Mouse (Mus musculus) hindbrain, postnatal 0 days (tissue): ENCODE data around the gene Cd3d. TPM values are rescaled to one million over a fixed set of nuclear protein-coding genes. Genes with fewer than 3 reads are reported as not detected.

Source experiments
- ATAC-seq: fragments of 200-750 bp; cut with Nextera tagmentation; 2 replicates; pipeline ENCODE4 v1.8.0; 2017; ENCODE audit warnings: mild to moderate bottlenecking, moderate TSS enrichment, moderate library complexity
- DNase-seq: peaks from one replicate; pipeline ENCODE4 v3.0.0-alpha.2; 2015; ENCODE audit warnings: low spot score
- H3K27ac ChIP-seq: fragments of 300-500 bp; sonication (generic); 2 replicates; pipeline ENCODE4 v1.5.1; 2014; ENCODE audit warnings: mild to moderate bottlenecking
- H3K27me3 ChIP-seq: fragments of 300-500 bp; sonication (generic); 2 replicates; pipeline ENCODE4 v1.6.1; 2014; ENCODE audit warnings: low read length, mixed read lengths; ENCODE audit not compliant: insufficient read depth
- H3K36me3 ChIP-seq: fragments of 300-500 bp; sonication (generic); 2 replicates; pipeline ENCODE4 v1.6.1; 2014; ENCODE audit warnings: low read length, mixed read lengths; ENCODE audit not compliant: insufficient read depth
- H3K4me1 ChIP-seq: fragments of 300-500 bp; sonication (generic); 2 replicates; pipeline ENCODE4 v1.6.1; 2014; ENCODE audit warnings: antibody characterized with exemption, low read length, mixed read lengths; ENCODE audit not compliant: insufficient read depth
- H3K4me2 ChIP-seq: fragments of 300-500 bp; sonication (generic); 2 replicates; pipeline ENCODE4 v1.6.1; 2014; ENCODE audit warnings: low read depth, mild to moderate bottlenecking, low read length, moderate library complexity, mixed read lengths
- H3K4me3 ChIP-seq: fragments of 300-500 bp; sonication (generic); 2 replicates; pipeline ENCODE4 v1.5.1; 2014; ENCODE audit warnings: low read length
- H3K9ac ChIP-seq: fragments of 300-500 bp; sonication (generic); replicated peaks from 2 replicates; pipeline ENCODE4 v1.6.1; 2014; ENCODE audit warnings: mild to moderate bottlenecking, low read length, moderate library complexity, mixed read lengths
- H3K9me3 ChIP-seq: fragments of 300-500 bp; sonication (generic); 2 replicates; pipeline ENCODE4 v1.6.1; 2016; ENCODE audit warnings: low read length, mixed read lengths
- CTCF ChIP-seq: IDR thresholded peaks from 2 replicates; pipeline ENCODE4 v1.5.1; 2016; ENCODE audit warnings: antibody characterized with exemption, control low read depth, low read depth
- WGBS: fragments of 180-500 bp; shearing (Covaris S2); extraction: QIAGEN DNeasy Blood & Tissue Kit; methylation state at CpG from one replicate; pipeline ENCODE4 v1.1.7; 2014; 5-methylcytosine and 5-hydroxymethylcytosine counted together
- polyA plus RNA-seq: library from polyadenylated mRNA; unstranded; fragments of >200 nt; fragmentation: Nextera tagmentation; extraction: Ambion mirVana; gene quantifications from 2 replicates; pipeline ENCODE4 v1.2.1, GENCODE M21; 2015
- total RNA-seq: library from RNA; depleted of rRNA; stranded (reverse); fragments of >200 nt; gene quantifications from 2 replicates; pipeline ENCODE4 v1.2.3, GENCODE M21; 2014

Cd3d gene
- total and polyA plus RNA-seq, 2 experiments from 2014 or later = 0.09 TPM; not detected in 1

DNA sequence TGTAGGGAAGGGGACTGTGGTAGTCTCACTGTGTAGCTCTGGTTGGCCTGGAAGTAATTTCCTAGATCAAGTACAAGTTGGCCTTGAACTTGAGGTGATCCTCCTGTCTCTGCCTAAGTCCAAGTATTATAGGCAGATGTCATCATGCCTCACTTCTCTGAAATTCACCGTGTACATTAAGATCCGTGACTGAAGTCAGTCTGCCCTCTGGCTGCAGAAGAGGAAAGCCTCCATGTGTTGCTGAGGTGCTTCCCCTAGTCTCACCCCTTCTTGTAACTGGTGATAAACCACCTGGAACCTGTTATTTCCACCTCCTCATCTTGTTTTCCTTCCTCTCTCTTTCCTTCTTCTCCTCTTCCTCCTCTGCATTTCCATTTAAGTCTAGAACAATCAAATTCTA, 33.3 kb downstream of the Cd3d start:
- DNase-seq = no peak
- Histone ChIP-seq H3K27me3 (no peaks in the 10 kb centered on the region), H3K27ac (no peak overlapping the region), H3K9me3 (no peaks in the 10 kb centered on the region), H3K4me1 (no peaks in the 10 kb centered on the region), H3K36me3 (no peaks in the 10 kb centered on the region), H3K4me3 (no peak overlapping the region), H3K4me2 (no peak overlapping the region), H3K9ac (no peak overlapping the region)
- WGBS = 40% methylated on average over 2 of the region's 2 CpGs
- no peak for ATAC-seq
- no peak for TF ChIP-seq CTCF

DNA sequence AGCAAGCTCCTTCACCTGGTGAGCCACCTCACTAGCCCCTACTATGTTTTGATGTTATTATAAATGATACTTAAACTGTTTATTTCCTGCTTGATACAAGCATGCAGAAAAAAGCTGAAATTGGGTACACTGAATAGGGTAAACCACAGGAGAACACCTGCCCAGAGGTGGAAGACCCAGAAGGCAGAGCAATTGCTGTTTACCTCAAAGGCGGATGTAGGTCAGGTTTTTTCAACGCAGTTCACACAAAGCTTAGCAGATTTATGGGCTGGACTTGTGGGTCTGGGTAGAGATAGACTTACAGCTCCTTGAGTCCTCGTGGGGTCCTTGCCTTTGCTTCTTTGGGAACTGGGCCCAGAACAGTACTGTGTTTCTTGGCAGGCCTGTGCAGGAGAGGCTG, 34.3 kb downstream of the Cd3d start:
- no peak overlapping the region for H3K27ac ChIP-seq
- H3K9me3 ChIP-seq = no peaks in the 10 kb centered on the region
- H3K27me3 ChIP-seq = no peaks in the 10 kb centered on the region
- no peak for TF ChIP-seq CTCF
- H3K4me2 ChIP-seq = no peak overlapping the region
- no peak overlapping the region for H3K4me3 ChIP-seq
- ATAC-seq (no peak), DNase-seq (no peak)
- no peak overlapping the region for H3K9ac ChIP-seq
- no peaks in the 10 kb centered on the region for H3K36me3 ChIP-seq
- H3K4me1 ChIP-seq = no peaks in the 10 kb centered on the region
- WGBS = 63% methylated on average over 3 of the region's 3 CpGs

GRCm38 (mm10) chr9:45018031-45018430, 36.4 kb downstream of the Cd3d start:
- Histone ChIP-seq H3K27ac (no peak overlapping the region), H3K9ac (no peak overlapping the region), H3K27me3 (no peaks in the 10 kb centered on the region), H3K4me1 (no peaks in the 10 kb centered on the region), H3K4me2 (no peak overlapping the region), H3K4me3 (no peak overlapping the region), H3K9me3 (no peaks in the 10 kb centered on the region), H3K36me3 (no peaks in the 10 kb centered on the region)
- ATAC-seq = no peak
- WGBS = 82% methylated on average over 11 of the region's 11 CpGs
- no peak for TF ChIP-seq CTCF
- DNase-seq = no peak

DNA sequence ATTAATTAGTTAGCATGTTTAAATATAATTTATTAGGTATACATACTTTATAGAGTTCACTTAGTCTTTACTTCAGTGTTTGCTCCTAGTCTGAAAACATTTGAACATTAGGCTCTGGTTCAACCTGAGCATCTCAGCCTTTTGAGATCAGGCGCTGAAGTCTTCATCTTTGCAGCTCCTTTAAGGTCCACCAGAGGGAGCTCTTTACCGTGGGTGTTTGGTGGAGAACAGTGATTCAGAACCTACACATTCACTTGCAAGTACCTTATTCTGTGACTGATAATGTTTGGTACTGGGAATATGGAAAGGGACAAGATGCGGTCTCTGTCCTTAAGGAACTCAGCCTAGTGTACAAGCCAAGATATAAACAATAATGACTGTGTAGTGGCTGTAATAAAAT, 41.2 kb downstream of the Cd3d start:
- H3K36me3 ChIP-seq = no peaks in the 10 kb centered on the region
- WGBS = 11% methylated on average over 3 of the region's 3 CpGs
- DNase-seq (peak; percentile 82), ATAC-seq (no peak)
- no peaks in the 10 kb centered on the region for H3K9me3 ChIP-seq
- H3K4me2 ChIP-seq = no peak overlapping the region
- peak; percentile 89 for TF ChIP-seq CTCF
- no peak overlapping the region for H3K27ac ChIP-seq
- H3K9ac ChIP-seq = no peak overlapping the region
- no peaks in the 10 kb centered on the region for H3K4me1 ChIP-seq
- no peaks in the 10 kb centered on the region for H3K27me3 ChIP-seq
- no peak overlapping the region for H3K4me3 ChIP-seq

GRCm38 (mm10) chr9:45023638-45024037, 42.1 kb downstream of the Cd3d start:
- WGBS = 60% methylated on average over 3 of the region's 3 CpGs
- DNase-seq (no peak), ATAC-seq (no peak)
- H3K27ac ChIP-seq = no peak overlapping the region
- H3K27me3 ChIP-seq = no peaks in the 10 kb centered on the region
- no peaks in the 10 kb centered on the region for H3K9me3 ChIP-seq
- H3K4me3 ChIP-seq = no peak overlapping the region
- no peak overlapping the region for H3K9ac ChIP-seq
- no peak overlapping the region for H3K4me2 ChIP-seq
- H3K36me3 ChIP-seq = no peaks in the 10 kb centered on the region
- TF ChIP-seq CTCF = no peak
- H3K4me1 ChIP-seq = no peaks in the 10 kb centered on the region

- Histone ChIP-seq H3K27ac (no peak overlapping the region), H3K9ac (no peak overlapping the region), H3K4me1 (no peaks in the 10 kb centered on the region), H3K27me3 (no peaks in the 10 kb centered on the region), H3K4me2 (no peak overlapping the region), H3K36me3 (no peaks in the 10 kb centered on the region), H3K9me3 (no peaks in the 10 kb centered on the region), H3K4me3 (no peak overlapping the region)
- no peak for ATAC-seq
- DNase-seq = no peak
- WGBS = 81% methylated on average over 2 of the region's 2 CpGs
- no peak for TF ChIP-seq CTCF
Observed at GRCm38 (mm10) chr9:45024187-45024586, 42.6 kb downstream of the Cd3d start.

GRCm38 (mm10) chr9:45027376-45027775, 45.8 kb downstream of the Cd3d start:
- Histone ChIP-seq H3K4me2 (no peak overlapping the region), H3K4me3 (no peak overlapping the region), H3K36me3 (no peaks in the 10 kb centered on the region), H3K9ac (no peak overlapping the region), H3K4me1 (no peaks in the 10 kb centered on the region), H3K27me3 (no peaks in the 10 kb centered on the region), H3K9me3 (no peaks in the 10 kb centered on the region), H3K27ac (no peak overlapping the region)
- ATAC-seq (no peak), DNase-seq (no peak)
- TF ChIP-seq CTCF = no peak
- WGBS = 70% methylated on average over 8 of the region's 8 CpGs

- ATAC-seq (no peak), DNase-seq (no peak)
- no peaks in the 10 kb centered on the region for H3K4me1 ChIP-seq
- no peaks in the 10 kb centered on the region for H3K36me3 ChIP-seq
- no peak overlapping the region for H3K4me3 ChIP-seq
- no peak for TF ChIP-seq CTCF
- no peak overlapping the region for H3K27ac ChIP-seq
- no peaks in the 10 kb centered on the region for H3K27me3 ChIP-seq
- no peaks in the 10 kb centered on the region for H3K9me3 ChIP-seq
- no peak overlapping the region for H3K9ac ChIP-seq
- 71% methylated on average over 6 of the region's 6 CpGs for WGBS
- H3K4me2 ChIP-seq = no peak overlapping the region
Observed at GRCm38 (mm10) chr9:45030341-45030740, 48.8 kb downstream of the Cd3d start.
